Mouse (Mus musculus): ENCODE results near the gene Hmcn1.

DNA sequence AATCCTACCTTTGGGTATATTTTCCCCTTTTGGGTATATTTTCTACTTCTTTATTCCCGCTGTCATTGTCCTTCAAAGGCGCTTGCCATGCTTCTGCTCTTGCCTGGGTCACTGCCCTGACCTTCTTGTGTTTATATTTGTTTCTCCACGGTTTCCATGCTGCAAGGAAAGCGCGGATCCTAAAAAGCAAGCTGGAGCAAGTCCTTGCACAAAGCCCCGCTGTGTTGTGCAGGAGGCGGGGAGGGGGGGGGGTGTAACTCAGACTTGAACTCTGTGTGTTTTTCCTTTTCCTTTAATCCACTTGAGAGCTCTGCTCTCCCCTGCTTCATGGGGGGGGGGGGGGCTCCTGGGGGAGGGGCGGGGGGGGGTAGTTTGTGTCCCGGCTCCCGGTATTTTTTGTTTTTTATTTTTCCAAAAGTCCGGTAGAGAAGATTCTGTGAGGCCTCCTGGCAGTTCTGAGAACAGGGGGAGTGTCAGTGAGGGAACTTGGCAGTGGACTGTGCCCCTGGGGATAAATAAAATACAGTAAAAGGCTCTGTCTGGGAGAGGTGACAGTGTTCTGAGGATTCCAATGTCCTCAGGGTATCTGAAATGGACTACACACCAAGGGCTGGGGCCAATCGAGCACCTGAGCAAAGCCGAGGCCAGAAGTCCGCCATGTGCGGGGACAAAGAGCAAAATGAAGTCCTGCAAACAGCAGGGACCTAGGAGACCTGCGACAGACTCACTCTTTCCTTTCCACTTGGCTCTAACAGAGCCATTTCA, 457.3 kb downstream of the Hmcn1 start:
- TF ChIP-seq GATA1 (IDR thresholded peaks at IDR 0.05; ENCODE audit: borderline replicate concordance, low read length) (no peak), CTCF (IDR thresholded peaks at IDR 0.05; ENCODE audit: low read depth, low read length) (no peak)
